Mouse (Mus musculus) forebrain, embryonic 10.5 days (tissue): ENCODE measurements around the gene Ptpn3. TPM values are rescaled to one million over a fixed set of nuclear protein-coding genes. Genes with fewer than 3 reads are reported as not detected.
"Not testable (repeated sequence)": the region's sequence is repeated elsewhere in the genome, so short reads cannot be mapped to it uniquely, and the experiment has no call there.

ENCODE experiments used
- DNase-seq: peaks from one replicate; pipeline ENCODE4 v3.0.0-alpha.2; 2017; ENCODE audit warnings: low spot score; ENCODE audit errors: extremely low spot score
- H3K27ac ChIP-seq: fragments of 300-500 bp; sonication (generic); 2 replicates; pipeline ENCODE4 v1.5.1; 2016; ENCODE audit warnings: mild to moderate bottlenecking
- H3K27me3 ChIP-seq: fragments of 300-500 bp; sonication (generic); 2 replicates; pipeline ENCODE4 v1.6.1; 2016; ENCODE audit warnings: mild to moderate bottlenecking; ENCODE audit not compliant: poor library complexity, severe bottlenecking
- H3K36me3 ChIP-seq: fragments of 300-500 bp; sonication (generic); replicated peaks from 2 replicates; pipeline ENCODE4 v1.6.1; 2016; ENCODE audit warnings: mild to moderate bottlenecking, moderate library complexity
- H3K4me1 ChIP-seq: fragments of 300-500 bp; sonication (generic); 2 replicates; pipeline ENCODE4 v1.6.1; 2016
- H3K4me3 ChIP-seq: fragments of 300-500 bp; sonication (generic); 2 replicates; pipeline ENCODE4 v1.5.1; 2016; ENCODE audit warnings: mild to moderate bottlenecking, moderate library complexity
- H3K9me3 ChIP-seq: fragments of 300-500 bp; sonication (generic); 2 replicates; pipeline ENCODE4 v1.6.1; 2016; ENCODE audit warnings: mild to moderate bottlenecking, moderate library complexity
- WGBS: fragments of 180-500 bp; shearing (Covaris S2); methylation state at CpG from one replicate; pipeline ENCODE4 v1.1.7; 2016; 5-methylcytosine and 5-hydroxymethylcytosine counted together
- polyA plus RNA-seq: library from polyadenylated mRNA; unstranded; fragments of >200 nt; fragmentation: Nextera tagmentation; extraction: Ambion mirVana; gene quantifications from 2 replicates; pipeline ENCODE4 v1.2.1, GENCODE M21; 2016

Ptpn3 gene
- polyA plus RNA-seq, 1 experiment from 2014 or later, result 1.3 TPM

DNA sequence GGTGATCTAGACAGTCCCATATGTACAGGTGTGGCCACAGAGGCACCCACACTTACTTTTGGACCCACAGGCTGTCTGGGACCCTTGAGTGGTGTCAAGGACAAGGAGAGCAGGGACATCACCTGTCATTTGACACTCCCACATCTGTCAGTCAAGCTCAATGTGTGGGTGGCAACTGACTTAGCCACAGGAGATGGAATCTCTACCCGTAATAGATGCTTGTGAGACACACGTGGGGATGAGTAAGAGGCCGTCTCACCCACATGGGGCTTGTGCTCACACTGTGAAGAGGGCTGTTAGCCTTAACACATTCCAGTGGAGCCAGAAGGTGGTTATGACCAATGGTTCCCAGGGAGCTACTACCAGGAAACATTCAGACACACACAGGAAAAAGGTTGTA is 13.8 kb downstream of the Ptpn3 start:
- Histone ChIP-seq H3K4me3 (no peak overlapping the region), H3K27me3 (no peaks in the 10 kb centered on the region), H3K9me3 (no peaks in the 10 kb centered on the region), H3K36me3 (no peaks in the 10 kb centered on the region), H3K4me1 (no peaks in the 10 kb centered on the region), H3K27ac (no peak overlapping the region)
- DNase-seq, result no peak
- WGBS, result 90% methylated on average over 3 of the region's 3 CpGs

DNA sequence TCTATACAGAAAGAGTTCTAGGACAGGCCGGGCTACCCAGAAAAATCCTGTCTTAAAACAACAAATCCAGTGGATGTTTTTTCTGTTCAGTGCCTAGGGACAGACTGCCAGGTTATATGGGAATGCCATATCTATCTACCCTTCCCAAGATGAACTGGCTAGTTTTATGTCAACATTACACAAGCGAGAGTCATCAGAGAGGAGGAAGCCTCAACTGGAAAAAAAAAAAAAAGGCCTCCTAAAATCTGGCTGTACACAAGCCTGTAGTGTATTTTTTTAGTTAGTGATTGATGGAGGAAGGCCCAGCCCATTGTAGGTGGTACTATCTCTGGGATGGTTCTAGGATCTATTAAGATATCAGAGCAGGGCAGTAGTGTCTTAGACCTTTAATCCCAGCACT is 16.4 kb downstream of the Ptpn3 start:
- H3K4me1 ChIP-seq, result no peaks in the 10 kb centered on the region
- WGBS, result 91% methylated on average over 2 of the region's 2 CpGs

DNA sequence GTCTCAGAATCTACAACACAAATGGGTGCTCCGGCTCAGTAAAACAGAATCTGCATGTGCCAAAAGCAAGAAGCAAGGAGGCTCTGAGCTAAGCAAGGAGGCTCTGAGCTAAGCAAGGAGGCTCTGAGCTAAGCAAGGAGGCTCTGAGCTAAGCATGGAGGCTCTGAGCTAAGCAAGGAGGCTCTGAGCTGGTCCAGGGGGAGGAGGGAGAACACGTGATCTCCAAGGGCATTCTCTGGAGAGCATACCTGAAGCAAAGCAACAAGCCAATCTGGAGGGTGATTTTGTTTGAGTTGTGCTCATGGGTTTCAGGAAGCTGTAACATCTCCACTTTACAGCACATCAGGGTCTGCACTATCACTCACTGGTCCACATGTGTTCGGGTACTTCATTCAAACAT is 18.4 kb downstream of the Ptpn3 start:
- DNase-seq, result no peak
- H3K9me3 ChIP-seq, result no peaks in the 10 kb centered on the region
- 82% methylated on average over 3 of the region's 3 CpGs for WGBS

More for the DNA sequence above, 16.4 kb downstream of the Ptpn3 start:
- no peak overlapping the region for H3K27ac ChIP-seq
- no peak for DNase-seq
- H3K36me3 ChIP-seq, result no peaks in the 10 kb centered on the region
- no peaks in the 10 kb centered on the region for H3K9me3 ChIP-seq
- H3K4me3 ChIP-seq, result no peak overlapping the region
- no peaks in the 10 kb centered on the region; the same call in 1 of the 2 replicates for H3K27me3 ChIP-seq

DNA sequence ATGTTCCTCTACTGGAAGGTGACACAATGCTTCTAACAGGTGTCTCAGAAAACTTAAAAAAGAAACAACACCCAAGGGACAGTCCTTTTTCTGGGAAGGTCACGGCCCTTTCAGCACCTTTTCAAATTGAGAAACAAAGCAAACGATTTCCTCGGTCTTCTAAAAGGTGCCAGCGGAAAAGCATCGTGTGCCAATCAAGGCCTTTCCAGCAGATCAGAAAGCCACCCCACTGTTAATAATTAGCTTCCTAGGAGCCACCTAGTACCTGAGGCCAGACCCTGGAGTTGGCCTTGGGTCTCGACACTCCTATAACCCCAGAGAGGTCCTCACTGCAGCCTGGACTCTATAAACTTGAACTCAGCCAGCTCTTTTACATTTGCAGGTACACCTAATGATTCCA is 19.0 kb downstream of the Ptpn3 start:
- Histone ChIP-seq H3K36me3 (no peaks in the 10 kb centered on the region), H3K27me3 (no peaks in the 10 kb centered on the region; the same call in 1 of the 2 replicates), H3K9me3 (no peaks in the 10 kb centered on the region), H3K27ac (no peak overlapping the region), H3K4me3 (no peak overlapping the region), H3K4me1 (peaks cover 9% of the 10 kb centered on the region)
- 76% methylated on average over 6 of the region's 6 CpGs for WGBS
- DNase-seq, result no peak

More for the DNA sequence above, 18.4 kb downstream of the Ptpn3 start:
- no peaks in the 10 kb centered on the region; the same call in 1 of the 2 replicates for H3K27me3 ChIP-seq
- no peak overlapping the region for H3K4me3 ChIP-seq
- H3K36me3 ChIP-seq, result no peaks in the 10 kb centered on the region
- peaks cover 9% of the 10 kb centered on the region for H3K4me1 ChIP-seq
- no peak overlapping the region for H3K27ac ChIP-seq

DNA sequence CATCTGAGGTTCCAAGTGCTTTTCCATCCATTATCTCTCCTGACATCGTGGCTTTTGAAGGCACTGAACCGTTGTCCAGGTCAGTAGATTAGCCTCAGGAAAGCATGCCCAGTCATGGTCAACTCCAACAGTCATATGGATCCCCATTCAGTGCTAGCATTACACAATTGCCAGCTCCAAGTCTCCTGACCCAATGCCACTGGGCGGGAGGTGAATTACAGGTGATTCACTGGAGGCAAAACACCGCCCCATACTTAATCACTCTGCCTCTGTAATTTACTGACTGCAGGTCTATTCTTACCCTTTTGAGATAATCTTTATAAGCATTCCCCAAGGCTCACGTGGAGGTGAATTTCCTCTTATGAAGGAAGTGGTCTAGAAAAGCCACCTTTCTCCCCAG is 19.5 kb downstream of the Ptpn3 start:
- H3K4me3 ChIP-seq, result no peak overlapping the region
- DNase-seq, result no peak
- no peaks in the 10 kb centered on the region for H3K36me3 ChIP-seq
- no peaks in the 10 kb centered on the region; the same call in 1 of the 2 replicates for H3K27me3 ChIP-seq
- no peak overlapping the region for H3K27ac ChIP-seq
- 84% methylated on average over 5 of the region's 5 CpGs for WGBS
- H3K9me3 ChIP-seq, result no peaks in the 10 kb centered on the region
- peaks cover 9% of the 10 kb centered on the region for H3K4me1 ChIP-seq

DNA sequence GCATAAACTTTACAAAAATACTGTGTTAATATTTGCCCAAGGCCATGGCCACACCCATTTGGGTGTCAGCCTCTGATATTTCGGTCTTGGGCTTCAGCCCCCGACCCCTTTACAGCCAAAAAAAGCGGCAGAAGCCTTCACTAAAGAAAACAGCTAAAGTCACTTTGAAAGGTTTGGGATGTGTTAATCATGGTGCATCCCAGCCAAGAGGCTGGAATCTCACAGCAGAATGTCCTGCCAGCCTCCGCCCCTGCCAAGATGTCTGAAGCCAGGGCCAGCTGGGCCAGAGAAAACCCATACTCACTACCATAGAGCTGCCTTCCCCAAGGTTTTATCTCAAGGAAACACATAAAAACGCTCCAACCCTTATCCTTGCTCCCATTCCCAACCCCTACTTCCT is 20.7 kb downstream of the Ptpn3 start:
- Histone ChIP-seq H3K4me1 (peaks cover 9% of the 10 kb centered on the region), H3K4me3 (no peak overlapping the region), H3K36me3 (no peaks in the 10 kb centered on the region), H3K27ac (no peak overlapping the region), H3K9me3 (no peaks in the 10 kb centered on the region), H3K27me3 (no peaks in the 10 kb centered on the region; the same call in 1 of the 2 replicates)
- DNase-seq, result no peak
- 88% methylated on average over 5 of the region's 5 CpGs for WGBS

DNA sequence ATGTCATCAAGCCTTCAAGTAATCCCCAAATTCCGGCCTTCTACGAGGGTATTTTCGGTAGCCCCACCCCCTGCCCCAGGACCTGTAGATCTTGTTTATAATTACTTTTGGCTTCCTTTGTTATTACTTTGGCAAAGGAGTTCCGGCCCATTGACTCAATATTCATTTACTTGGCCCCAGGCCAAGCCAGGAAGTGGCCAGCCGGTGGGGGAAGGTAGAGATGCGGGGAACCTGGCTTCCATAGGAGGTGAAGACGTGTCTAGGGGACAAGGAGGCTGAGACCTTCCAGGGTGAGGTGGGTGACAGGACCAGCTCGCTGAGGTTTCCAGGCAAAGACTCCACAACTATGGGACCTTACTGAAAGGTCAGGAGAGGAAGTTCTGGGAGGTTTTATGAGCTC is 22.4 kb downstream of the Ptpn3 start:
- H3K9me3 ChIP-seq, result no peaks in the 10 kb centered on the region
- peaks cover 11% of the 10 kb centered on the region for H3K4me1 ChIP-seq
- H3K4me3 ChIP-seq, result no peak overlapping the region
- no peaks in the 10 kb centered on the region for H3K36me3 ChIP-seq
- no peak for DNase-seq
- H3K27ac ChIP-seq, result no peak overlapping the region
- peaks cover 2% of the 10 kb centered on the region for H3K27me3 ChIP-seq
- WGBS, result 39% methylated on average over 8 of the region's 8 CpGs

DNA sequence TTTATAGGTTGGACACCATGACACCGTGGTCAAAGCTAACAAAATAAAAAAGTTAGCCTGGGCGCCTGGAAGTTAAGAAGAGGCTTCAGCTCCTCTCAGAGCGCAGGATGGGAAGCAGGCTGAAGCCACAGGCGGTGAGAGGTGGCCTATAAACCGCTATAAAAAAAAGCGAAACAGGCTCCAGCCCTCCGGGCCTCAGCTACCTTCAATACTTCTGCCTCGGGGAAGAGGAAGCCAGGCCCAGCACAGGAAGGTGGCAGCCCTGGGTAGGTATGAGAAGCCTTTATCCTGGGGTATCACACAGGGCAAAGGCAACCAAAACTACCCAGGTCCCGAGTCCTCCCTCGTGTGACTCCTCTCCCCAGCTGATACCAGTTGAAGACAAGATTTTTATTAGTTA is 22.8 kb downstream of the Ptpn3 start:
- no peak for DNase-seq
- peaks cover 15% of the 10 kb centered on the region for H3K4me1 ChIP-seq
- H3K36me3 ChIP-seq, result no peaks in the 10 kb centered on the region
- 54% methylated on average over 10 of the region's 10 CpGs for WGBS
- H3K4me3 ChIP-seq, result no peak overlapping the region
- H3K9me3 ChIP-seq, result no peaks in the 10 kb centered on the region
- no peak overlapping the region for H3K27ac ChIP-seq
- peaks cover 6% of the 10 kb centered on the region for H3K27me3 ChIP-seq

DNA sequence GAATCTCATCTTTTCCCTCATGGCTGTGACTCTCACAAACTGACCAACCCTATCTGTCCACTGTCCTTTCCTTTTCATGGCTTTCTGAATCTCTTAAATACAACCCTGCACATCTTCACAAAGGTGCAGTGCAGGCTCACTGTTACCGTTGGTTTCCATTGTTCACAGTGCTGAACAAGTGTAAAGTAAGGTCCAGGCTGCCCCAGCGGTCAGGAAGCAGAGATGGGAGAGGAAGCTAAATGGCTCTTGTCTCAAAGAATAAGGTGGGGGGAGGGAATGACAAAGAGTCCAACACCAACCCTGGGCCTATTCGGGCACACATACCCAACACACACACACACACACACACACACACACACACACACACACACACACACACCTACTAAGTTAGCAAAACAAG is 24.0 kb downstream of the Ptpn3 start:
- peaks cover 23% of the 10 kb centered on the region for H3K4me1 ChIP-seq
- 78% methylated on average over 3 of the region's 3 CpGs for WGBS
- H3K36me3 ChIP-seq, result no peaks in the 10 kb centered on the region
- no peak overlapping the region for H3K27ac ChIP-seq
- peaks cover 17% of the 10 kb centered on the region for H3K27me3 ChIP-seq
- DNase-seq, result no peak
- H3K4me3 ChIP-seq, result no peak overlapping the region
- H3K9me3 ChIP-seq, result no peaks in the 10 kb centered on the region

DNA sequence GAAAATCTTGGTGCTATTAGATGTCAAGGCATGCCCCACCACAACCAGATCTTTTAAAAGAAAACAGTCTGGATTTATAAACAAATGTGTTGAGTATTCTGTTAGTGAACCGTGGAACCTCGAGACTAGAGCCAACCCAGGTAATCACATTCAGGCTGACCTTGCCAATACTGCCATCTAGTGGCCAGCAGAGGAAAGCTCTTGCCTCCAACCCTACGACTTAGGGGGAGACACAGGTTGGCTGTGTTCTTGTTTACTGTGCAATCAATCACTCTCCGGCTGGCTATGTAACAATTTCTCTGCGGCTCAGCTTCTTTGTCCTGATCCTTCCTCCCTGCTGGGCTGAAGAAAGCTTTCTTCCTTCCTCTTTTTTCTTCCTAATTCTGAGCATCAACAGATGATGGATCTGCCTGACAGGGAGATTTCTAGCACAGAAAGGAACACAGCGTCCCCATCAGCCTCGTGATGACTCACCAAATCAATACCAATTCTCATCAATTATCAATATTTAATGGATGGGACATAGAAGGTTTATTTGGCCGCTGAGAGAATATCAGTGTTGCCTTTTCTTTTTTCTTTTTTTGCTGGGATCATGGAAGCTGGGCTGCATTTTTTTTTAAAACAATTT is 26.4 kb downstream of the Ptpn3 start:
- Histone ChIP-seq H3K4me3 (no peak overlapping the region), H3K36me3 (no peaks in the 10 kb centered on the region), H3K27me3 (peaks cover 24% of the 10 kb centered on the region), H3K27ac (no peak overlapping the region), H3K4me1 (peaks cover 34% of the 10 kb centered on the region), H3K9me3 (no peaks in the 10 kb centered on the region)
- DNase-seq, result peak; percentile 67
- WGBS, result 13% methylated on average over 8 of the region's 8 CpGs

DNA sequence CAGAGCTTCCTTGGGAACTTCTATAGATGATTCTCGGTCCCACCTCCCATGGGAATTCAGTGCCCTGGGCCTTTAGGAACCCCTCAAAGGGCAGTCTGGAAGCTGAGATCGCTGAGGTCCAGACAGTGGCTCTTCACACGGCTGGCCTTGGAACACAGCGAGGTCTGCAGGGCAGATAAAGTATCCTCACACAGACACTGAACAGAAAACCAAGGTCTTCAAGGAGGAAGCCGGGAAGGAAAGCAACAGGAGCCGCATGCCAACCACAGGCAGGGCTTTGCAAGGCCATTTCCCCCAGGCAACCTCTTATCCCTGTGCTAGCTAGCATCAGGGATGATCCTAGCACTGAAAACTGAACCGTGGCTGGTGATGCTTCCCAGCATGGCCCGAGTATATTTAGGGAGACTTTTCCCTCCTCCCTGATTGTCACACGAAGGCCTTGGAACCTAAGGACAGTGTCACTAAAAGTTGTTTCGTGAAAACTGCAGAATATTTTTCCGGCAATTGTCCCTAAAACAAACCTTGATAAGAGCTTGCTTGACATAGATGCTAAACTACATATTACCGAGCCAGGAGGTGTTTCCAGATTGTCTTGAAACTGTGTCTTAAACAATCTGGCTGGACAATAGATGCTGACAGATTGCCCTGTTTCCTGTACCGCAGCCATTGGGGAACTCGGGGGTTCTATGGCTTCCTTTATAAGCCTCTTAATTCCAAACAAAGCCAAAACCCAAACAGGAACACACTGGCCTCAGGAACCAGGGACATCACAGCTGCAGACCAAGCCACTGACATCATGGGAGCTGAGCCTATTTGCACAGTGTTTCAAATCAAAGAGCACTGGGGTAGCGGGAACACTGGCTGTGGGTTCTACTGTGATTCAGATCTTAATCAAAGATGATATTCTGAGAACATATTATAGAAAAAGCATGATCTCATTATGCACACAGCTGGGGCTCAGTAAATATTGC is 27.8 kb downstream of the Ptpn3 start:
- H3K36me3 ChIP-seq, result no peaks in the 10 kb centered on the region
- no peak for DNase-seq
- no peak overlapping the region for H3K27ac ChIP-seq
- peaks cover 24% of the 10 kb centered on the region for H3K27me3 ChIP-seq
- no peaks in the 10 kb centered on the region for H3K9me3 ChIP-seq
- WGBS, result 46% methylated on average over 15 of the region's 15 CpGs
- peaks cover 27% of the 10 kb centered on the region for H3K4me1 ChIP-seq
- H3K4me3 ChIP-seq, result no peak overlapping the region

DNA sequence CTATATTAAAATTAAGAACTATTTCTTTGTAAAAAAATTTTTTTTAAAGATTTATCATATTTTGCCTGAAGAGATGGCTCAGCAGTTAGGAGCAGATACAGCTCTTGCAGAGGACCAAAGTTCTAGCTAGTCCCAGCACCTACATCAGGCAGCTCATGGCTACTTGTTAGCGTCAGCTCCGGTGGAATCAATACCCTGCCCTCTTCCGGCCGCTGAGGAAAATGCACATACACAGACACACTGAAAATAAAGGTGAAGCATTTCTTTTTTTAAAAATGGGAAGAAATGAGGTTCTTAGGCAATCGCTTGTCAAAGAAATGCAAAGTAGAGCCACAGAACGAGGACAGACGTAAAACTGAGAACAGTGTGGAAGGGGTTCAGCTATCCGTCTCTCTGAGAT is 30.6 kb downstream of the Ptpn3 start:
- WGBS, result 87% methylated on average over 8 of the region's 8 CpGs
- Histone ChIP-seq H3K36me3 (no peaks in the 10 kb centered on the region), H3K4me1 (peaks cover 31% of the 10 kb centered on the region), H3K9me3 (no peaks in the 10 kb centered on the region), H3K4me3 (no peak overlapping the region), H3K27ac (no peak overlapping the region), H3K27me3 (peaks cover 29% of the 10 kb centered on the region)
- no peak for DNase-seq

DNA sequence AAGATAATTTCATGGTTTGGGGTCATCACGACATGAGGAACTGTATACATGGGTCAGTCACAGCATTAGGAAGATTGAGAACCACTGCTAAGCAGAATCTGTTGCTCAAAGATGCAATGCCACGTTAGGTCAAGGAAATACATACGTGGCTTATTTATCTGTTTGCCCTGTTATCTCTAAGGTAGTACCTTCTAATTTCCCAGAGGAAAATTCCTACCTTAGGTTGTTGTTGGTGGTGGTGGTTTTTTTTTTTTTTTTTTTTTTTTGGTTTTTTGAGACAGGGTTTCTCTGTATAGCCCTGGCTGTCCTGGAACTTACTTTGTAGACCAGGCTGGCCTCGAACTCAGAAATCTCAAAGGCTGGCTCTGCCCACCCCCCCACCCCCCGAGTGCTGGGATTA is 31.1 kb downstream of the Ptpn3 start:
- WGBS, result 93% methylated on average over 5 of the region's 5 CpGs
- not testable (repeated sequence) for H3K36me3 ChIP-seq, DNase-seq, H3K27ac ChIP-seq, H3K4me3 ChIP-seq, H3K9me3 ChIP-seq
- Histone ChIP-seq H3K4me1 (peaks cover 31% of the 10 kb centered on the region), H3K27me3 (peaks cover 29% of the 10 kb centered on the region)
